Comparison of ENCODE assay signal across 23 mouse cellular contexts in genomic region chr13:26538928-26539327, GRCm38 (mm10).
DNase-seq lines count a peak whose midpoint lies in the region; ATAC-seq and TF ChIP-seq lines count a peak whose summit lies in the region.
"Had no signal": no experiment of that assay in that cellular context is flagged by ENCODE, and none has a peak within 500 bp of the region (broad histone marks: within the 10 kb centered on the region; RNA-seq: fewer than 3 reads in every experiment).

No protein-coding gene starts in this region.

- ATAC-seq in kidney, postnatal 0 days (replicated peaks; ENCODE audit: low FRiP score, low read depth): no peak
- peak; percentile 57; the same call in 1 of the 2 replicates for ATAC-seq in limb, embryonic 11.5 days (ENCODE audit: insufficient number of reproducible peaks, low FRiP score, low TSS enrichment, low read depth)
- ATAC-seq: CD4-positive, CD25-positive, alpha-beta regulatory T cell, adult 4 months; forebrain, embryonic 14.5 days; hindbrain, postnatal 0 days had no signal

- H3K4me2 ChIP-seq in kidney, postnatal 0 days (ENCODE audit: low read length): no peak overlapping the region
- H3K4me2 ChIP-seq in limb, embryonic 11.5 days (ENCODE audit: low read depth, severe bottlenecking): no peak overlapping the region
- H3K4me2 ChIP-seq: heart, embryonic 15.5 days; hindbrain, embryonic 13.5 days had no signal

- H3K27me3 ChIP-seq in kidney, postnatal 0 days (ENCODE audit: insufficient read depth, low read length): no peaks in the 10 kb centered on the region
- H3K27me3 ChIP-seq in limb, embryonic 11.5 days (ENCODE audit: control insufficient read depth, insufficient read depth, low read length): no peaks in the 10 kb centered on the region
- H3K27me3 ChIP-seq: heart, embryonic 15.5 days; hindbrain, embryonic 13.5 days had no signal

- peak; percentile 41 for DNase-seq in embryo, embryonic 10 days (ENCODE audit: low spot score)
- DNase-seq in embryo, embryonic 9.5 days (ENCODE audit: extremely low spot score): no peak
- DNase-seq in kidney, postnatal 0 days (ENCODE audit: low spot score): peak; percentile 58
- DNase-seq in kidney, postnatal 14 days: no peak
- DNase-seq in limb, embryonic 11.5 days (ENCODE audit: low spot score): no peak
- DNase-seq in adrenal gland, postnatal 4 days (ENCODE audit: low spot score in 2 of 2): no peak
- DNase-seq in layer of hippocampus, postnatal 36 days: no peak
- no peak for DNase-seq in right cerebral cortex, adult 2 months (ENCODE audit: low spot score in 2 of 2)
- DNase-seq: adrenal gland, adult 8-10 months; B cell, adult 2 months; cerebellum, adult 11-12 months; cerebellum, adult 9-10 months; cerebellum, postnatal 25 days; gastrocnemius, postnatal 36 days; heart, adult 18-20 months; heart, postnatal 14 days had no signal

- H3K36me3 ChIP-seq in kidney, postnatal 0 days (ENCODE audit: insufficient read depth, low read length): no peaks in the 10 kb centered on the region
- H3K36me3 ChIP-seq in limb, embryonic 11.5 days (ENCODE audit: control insufficient read depth, insufficient read depth, low read length): no peaks in the 10 kb centered on the region
- H3K36me3 ChIP-seq: G1E; heart, embryonic 10.5 days; heart, embryonic 15.5 days; hindbrain, embryonic 13.5 days had no signal

- TF ChIP-seq CTCF in kidney, postnatal 0 days (IDR thresholded peaks at IDR 0.05; ENCODE audit: low read depth): no peak

- no peak overlapping the region for H3K27ac ChIP-seq in kidney, postnatal 0 days
- no peak overlapping the region for H3K27ac ChIP-seq in limb, embryonic 11.5 days (replicated peaks; ENCODE audit: low read depth, low read length)
- H3K27ac ChIP-seq: heart, embryonic 10.5 days; heart, embryonic 15.5 days; hindbrain, embryonic 13.5 days; hindbrain, postnatal 0 days had no signal

- no peak overlapping the region for H3K9ac ChIP-seq in kidney, postnatal 0 days (ENCODE audit: low read depth, low read length)
- no peak overlapping the region for H3K9ac ChIP-seq in limb, embryonic 11.5 days (ENCODE audit: low read length)
- H3K9ac ChIP-seq: heart, embryonic 15.5 days; hindbrain, embryonic 13.5 days had no signal

- H3K4me3 ChIP-seq in kidney, postnatal 0 days (replicated peaks; ENCODE audit: low read depth, low read length): no peak overlapping the region
- no peak overlapping the region for H3K4me3 ChIP-seq in limb, embryonic 11.5 days (ENCODE audit: low read depth, low read length)
- H3K4me3 ChIP-seq: heart, embryonic 10.5 days; heart, embryonic 15.5 days; hindbrain, embryonic 13.5 days had no signal

- no peaks in the 10 kb centered on the region for H3K9me3 ChIP-seq in kidney, postnatal 0 days (replicated peaks; ENCODE audit: low read length)
- no peaks in the 10 kb centered on the region for H3K9me3 ChIP-seq in limb, embryonic 11.5 days (ENCODE audit: control insufficient read depth, low read length)
- H3K9me3 ChIP-seq: G1E; heart, embryonic 10.5 days; heart, embryonic 15.5 days; hindbrain, embryonic 13.5 days had no signal

- WGBS in kidney, postnatal 0 days: 25% methylated on average over 1 of the region's 1 CpGs
- WGBS in limb, embryonic 11.5 days: 21% methylated on average over 1 of the region's 1 CpGs

- no peaks in the 10 kb centered on the region for H3K4me1 ChIP-seq in kidney, postnatal 0 days (replicated peaks; ENCODE audit: insufficient read depth, low read length)
- H3K4me1 ChIP-seq in limb, embryonic 11.5 days (ENCODE audit: control insufficient read depth, insufficient read depth, low read length): no peaks in the 10 kb centered on the region
- H3K4me1 ChIP-seq: heart, embryonic 10.5 days; heart, embryonic 15.5 days; hindbrain, embryonic 13.5 days had no signal

Comparison
In these comparisons a context has a peak if more than half of its experiments do, and no peak if none do; other contexts are left out.
1. DNase-seq: peak in embryo, embryonic 10 days (single experiment) and kidney, postnatal 0 days (single experiment); none in embryo, embryonic 9.5 days (single experiment), kidney, postnatal 14 days (single experiment), limb, embryonic 11.5 days (single experiment), adrenal gland, postnatal 4 days (0 of 2), layer of hippocampus, postnatal 36 days (0 of 2) and right cerebral cortex, adult 2 months (0 of 2).